Mouse (Mus musculus): Measurements from ENCODE around the gene Aqp1. TPM values are rescaled to one million over a fixed set of nuclear protein-coding genes. Genes with fewer than 3 reads are reported as not detected.
A peak's percentile ranks its signal among the peaks of the same experiment; 100 is the strongest.

Gene Aqp1
- total RNA-seq, 1 experiment from 2014 or later, result 152 TPM

- no peak for ATAC-seq (replicated peaks; ENCODE audit: low read depth, poor library complexity, severe bottlenecking)
Measured at GRCm38 (mm10) chr6:55328179-55328578, 8.1 kb upstream of the Aqp1 start.

GRCm38 (mm10) chr6:55331315-55331714 is 4.9 kb upstream of the Aqp1 start:
- peak; percentile 69 for ATAC-seq (replicated peaks; ENCODE audit: low read depth, poor library complexity, severe bottlenecking)

- no peak for ATAC-seq (replicated peaks; ENCODE audit: low read depth, poor library complexity, severe bottlenecking)
Measured at GRCm38 (mm10) chr6:55332100-55332772, 4.0 kb upstream of the Aqp1 start.

- ATAC-seq (replicated peaks; ENCODE audit: low read depth, poor library complexity, severe bottlenecking), result no peak
Measured at GRCm38 (mm10) chr6:55332773-55333109, 3.5 kb upstream of the Aqp1 start.

- no peak for ATAC-seq (replicated peaks; ENCODE audit: low read depth, poor library complexity, severe bottlenecking)
Measured at GRCm38 (mm10) chr6:55337242-55337641, 1.0 kb downstream of the Aqp1 start.

- ATAC-seq (replicated peaks; ENCODE audit: low read depth, poor library complexity, severe bottlenecking), result no peak
Measured at GRCm38 (mm10) chr6:55338077-55338476, 1.8 kb downstream of the Aqp1 start.

GRCm38 (mm10) chr6:55338934-55339825 is 2.9 kb downstream of the Aqp1 start:
- no peak for ATAC-seq (replicated peaks; ENCODE audit: low read depth, poor library complexity, severe bottlenecking)

GRCm38 (mm10) chr6:55341688-55342087 is 5.5 kb downstream of the Aqp1 start:
- no peak for ATAC-seq (replicated peaks; ENCODE audit: low read depth, poor library complexity, severe bottlenecking)

- ATAC-seq (replicated peaks; ENCODE audit: low read depth, poor library complexity, severe bottlenecking), result no peak
Measured at GRCm38 (mm10) chr6:55342328-55342727, 6.1 kb downstream of the Aqp1 start.

- ATAC-seq (replicated peaks; ENCODE audit: low read depth, poor library complexity, severe bottlenecking), result no peak
Measured at GRCm38 (mm10) chr6:55343446-55343845, 7.2 kb downstream of the Aqp1 start.

- ATAC-seq (replicated peaks; ENCODE audit: low read depth, poor library complexity, severe bottlenecking), result no peak
Measured at GRCm38 (mm10) chr6:55344291-55345016, 8.2 kb downstream of the Aqp1 start.

- ATAC-seq (replicated peaks; ENCODE audit: low read depth, poor library complexity, severe bottlenecking), result no peak
Measured at GRCm38 (mm10) chr6:55345264-55345663, 9.0 kb downstream of the Aqp1 start.

GRCm38 (mm10) chr6:55346491-55346890 is 10.3 kb downstream of the Aqp1 start:
- ATAC-seq (replicated peaks; ENCODE audit: low read depth, poor library complexity, severe bottlenecking), result no peak

GRCm38 (mm10) chr6:55347711-55348571 is 11.7 kb downstream of the Aqp1 start:
- no peak for ATAC-seq (replicated peaks; ENCODE audit: low read depth, poor library complexity, severe bottlenecking)

- no peak for ATAC-seq (replicated peaks; ENCODE audit: low read depth, poor library complexity, severe bottlenecking)
Measured at GRCm38 (mm10) chr6:55349231-55349630, 13.0 kb downstream of the Aqp1 start.

- no peak for ATAC-seq (replicated peaks; ENCODE audit: low read depth, poor library complexity, severe bottlenecking)
Measured at GRCm38 (mm10) chr6:55350383-55350952, 14.2 kb downstream of the Aqp1 start.

- ATAC-seq (replicated peaks; ENCODE audit: low read depth, poor library complexity, severe bottlenecking), result no peak
Measured at GRCm38 (mm10) chr6:55351712-55352111, 15.5 kb downstream of the Aqp1 start.

GRCm38 (mm10) chr6:55353711-55354445 is 17.6 kb downstream of the Aqp1 start:
- no peak for ATAC-seq (replicated peaks; ENCODE audit: low read depth, poor library complexity, severe bottlenecking)

Measured in common myeloid progenitor, adult 5-6 weeks (primary cell).